Mouse (Mus musculus) midbrain, postnatal 0 days (tissue): ENCODE results near the gene Inppl1. TPM values are rescaled to one million over a fixed set of nuclear protein-coding genes. Genes with fewer than 3 reads are reported as not detected.

Experiments
- ATAC-seq: fragments of 200-750 bp; cut with Nextera tagmentation; 2 replicates; pipeline ENCODE4 v1.8.0; 2017; ENCODE audit warnings: moderate number of reproducible peaks, mild to moderate bottlenecking, moderate TSS enrichment, moderate library complexity; ENCODE audit not compliant: low FRiP score
- DNase-seq: peaks from one replicate; pipeline ENCODE4 v3.0.0-alpha.2; 2015; ENCODE audit warnings: low spot score
- H3K27ac ChIP-seq: fragments of 300-500 bp; sonication (generic); 2 replicates; pipeline ENCODE4 v1.5.1; 2014; ENCODE audit warnings: low read depth, mild to moderate bottlenecking, low read length, mixed read lengths
- H3K27me3 ChIP-seq: fragments of 300-500 bp; sonication (generic); 2 replicates; pipeline ENCODE4 v1.6.1; 2014; ENCODE audit warnings: low read length, control low read depth, mixed read lengths; ENCODE audit not compliant: insufficient read depth
- H3K36me3 ChIP-seq: fragments of 300-500 bp; sonication (generic); 2 replicates; pipeline ENCODE4 v1.6.1; 2014; ENCODE audit warnings: low read length, control low read depth, mixed read lengths; ENCODE audit not compliant: insufficient read depth
- H3K4me1 ChIP-seq: fragments of 300-500 bp; sonication (generic); 2 replicates; pipeline ENCODE4 v1.6.1; 2014; ENCODE audit warnings: mild to moderate bottlenecking, control low read depth, antibody characterized with exemption, low read length, mixed read lengths; ENCODE audit not compliant: insufficient read depth
- H3K4me2 ChIP-seq: fragments of 300-500 bp; sonication (generic); 2 replicates; pipeline ENCODE4 v1.6.1; 2014; ENCODE audit warnings: low read depth, mild to moderate bottlenecking, low read length, mixed read lengths; ENCODE audit not compliant: poor library complexity, severe bottlenecking
- H3K4me3 ChIP-seq: fragments of 300-500 bp; sonication (generic); 2 replicates; pipeline ENCODE4 v1.5.1; 2014; ENCODE audit warnings: low read depth, mild to moderate bottlenecking, low read length, moderate library complexity
- H3K9ac ChIP-seq: fragments of 300-500 bp; sonication (generic); replicated peaks from 2 replicates; pipeline ENCODE4 v1.6.1; 2014; ENCODE audit warnings: mild to moderate bottlenecking, low read length, moderate library complexity, mixed read lengths; ENCODE audit not compliant: poor library complexity, severe bottlenecking
- H3K9me3 ChIP-seq: fragments of 300-500 bp; sonication (generic); 2 replicates; pipeline ENCODE4 v1.6.1; 2016; ENCODE audit warnings: low read length, control low read depth
- CTCF ChIP-seq: IDR thresholded peaks from 2 replicates; pipeline ENCODE4 v1.5.1; 2016; ENCODE audit warnings: antibody characterized with exemption, mild to moderate bottlenecking
- WGBS: fragments of 180-500 bp; shearing (Covaris S2); extraction: QIAGEN DNeasy Blood & Tissue Kit; methylation state at CpG from one replicate; pipeline ENCODE4 v1.1.7; 2014; 5-methylcytosine and 5-hydroxymethylcytosine counted together
- polyA plus RNA-seq: library from polyadenylated mRNA; unstranded; fragments of >200 nt; fragmentation: Nextera tagmentation; extraction: Ambion mirVana; gene quantifications from 2 replicates; pipeline ENCODE4 v1.2.1, GENCODE M21; 2015
- total RNA-seq: library from RNA; depleted of rRNA; stranded (reverse); fragments of >200 nt; gene quantifications from 2 replicates; pipeline ENCODE4 v1.2.3, GENCODE M21; 2014

Gene Inppl1
- total and polyA plus RNA-seq, 2 experiments from 2014 or later: 8.0 to 21.2 TPM

GRCm38 (mm10) chr7:101852846-101853245 is 14.8 kb upstream of the Inppl1 start:
- no peaks in the 10 kb centered on the region for H3K36me3 ChIP-seq
- no peak overlapping the region for H3K4me2 ChIP-seq
- 81% methylated on average over 6 of the region's 6 CpGs for WGBS
- H3K9ac ChIP-seq: no peak overlapping the region
- TF ChIP-seq CTCF: no peak
- ATAC-seq (no peak), DNase-seq (no peak)
- no peaks in the 10 kb centered on the region for H3K4me1 ChIP-seq
- H3K4me3 ChIP-seq: no peak overlapping the region
- no peaks in the 10 kb centered on the region for H3K27me3 ChIP-seq
- H3K27ac ChIP-seq: no peak overlapping the region
- H3K9me3 ChIP-seq: no peaks in the 10 kb centered on the region

GRCm38 (mm10) chr7:101851689-101852088 is 13.7 kb upstream of the Inppl1 start:
- no peak for TF ChIP-seq CTCF
- WGBS: 85% methylated on average over 6 of the region's 6 CpGs

GRCm38 (mm10) chr7:101847934-101848333 is 9.9 kb upstream of the Inppl1 start:
- H3K36me3 ChIP-seq: no peaks in the 10 kb centered on the region
- no peak for ATAC-seq
- TF ChIP-seq CTCF: no peak
- no peak overlapping the region for H3K4me2 ChIP-seq
- no peak overlapping the region for H3K27ac ChIP-seq
- no peak overlapping the region for H3K4me3 ChIP-seq
- no peaks in the 10 kb centered on the region for H3K4me1 ChIP-seq
- no peak for DNase-seq
- no peaks in the 10 kb centered on the region for H3K27me3 ChIP-seq
- 96% methylated on average over 1 of the region's 1 CpGs for WGBS
- H3K9me3 ChIP-seq: no peaks in the 10 kb centered on the region
- no peak overlapping the region for H3K9ac ChIP-seq

More at GRCm38 (mm10) chr7:101851689-101852088, 13.7 kb upstream of the Inppl1 start:
- Histone ChIP-seq H3K36me3 (no peaks in the 10 kb centered on the region), H3K4me1 (no peaks in the 10 kb centered on the region), H3K27ac (no peak overlapping the region), H3K4me3 (no peak overlapping the region), H3K9ac (no peak overlapping the region), H3K9me3 (no peaks in the 10 kb centered on the region), H3K4me2 (no peak overlapping the region), H3K27me3 (no peaks in the 10 kb centered on the region)
- ATAC-seq (no peak), DNase-seq (no peak)

DNA sequence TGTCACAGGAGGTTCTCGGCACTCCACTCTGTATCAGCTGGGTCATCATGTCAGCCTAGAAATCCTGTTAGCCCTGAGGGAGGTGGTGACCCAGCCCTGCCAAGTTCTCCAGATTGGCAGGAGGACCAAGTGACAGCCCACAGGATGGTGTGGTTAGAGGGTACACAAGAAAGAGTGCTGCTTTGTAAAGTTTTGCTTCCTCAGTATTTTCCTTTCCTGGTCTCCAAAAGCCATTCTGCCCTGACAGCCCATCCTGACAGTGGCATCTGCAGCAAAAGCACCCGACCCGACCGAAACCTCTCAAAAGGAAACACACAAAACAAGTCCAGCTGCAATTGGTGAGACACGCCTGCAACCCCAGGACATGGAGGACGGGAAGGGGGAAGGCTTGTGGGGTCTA is 6.2 kb upstream of the Inppl1 start:
- Histone ChIP-seq H3K27ac (no peak overlapping the region), H3K9ac (no peak overlapping the region), H3K9me3 (no peaks in the 10 kb centered on the region), H3K4me1 (no peaks in the 10 kb centered on the region), H3K27me3 (no peaks in the 10 kb centered on the region), H3K4me3 (no peak overlapping the region), H3K36me3 (no peaks in the 10 kb centered on the region), H3K4me2 (no peak overlapping the region)
- no peak for TF ChIP-seq CTCF
- DNase-seq (no peak), ATAC-seq (no peak)
- WGBS: 73% methylated on average over 6 of the region's 6 CpGs

DNA sequence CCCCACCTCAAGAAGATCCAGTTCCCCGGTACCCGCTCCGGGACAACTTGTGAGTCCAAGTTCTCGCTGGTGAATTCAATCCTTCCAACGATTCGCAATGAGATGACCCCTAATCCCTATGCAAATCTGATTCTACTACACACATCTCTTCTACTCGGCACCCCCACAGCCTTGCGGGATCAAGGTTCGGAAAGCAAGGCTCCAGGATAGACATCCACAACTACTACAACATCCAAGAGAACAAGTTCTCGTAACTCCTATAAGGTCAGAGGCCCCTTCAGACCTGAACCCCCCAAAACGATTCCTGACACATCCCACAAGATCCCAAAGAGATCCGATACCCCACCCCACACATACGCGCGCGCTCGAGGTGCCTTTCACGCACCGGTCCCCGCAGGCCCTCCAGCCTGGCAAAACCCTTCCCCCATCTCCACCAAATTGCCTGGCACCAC is 849 bp downstream of the Inppl1 start:
- TF ChIP-seq CTCF: no peak
- under 1% methylated on average over 20 of the region's 20 CpGs for WGBS
- Histone ChIP-seq H3K27me3 (peaks cover 11% of the 10 kb centered on the region; the same call in 1 of the 2 replicates), H3K4me3 (peak overlapping the region; percentile 63), H3K27ac (peak overlapping the region; percentile 47), H3K4me1 (peaks cover 7% of the 10 kb centered on the region; the same call in 1 of the 2 replicates), H3K9me3 (no peaks in the 10 kb centered on the region), H3K9ac (peak overlapping the region; percentile 50), H3K36me3 (no peaks in the 10 kb centered on the region), H3K4me2 (peak overlapping the region; percentile 100)
- DNase-seq: peak; percentile 5
- no peak for ATAC-seq

- DNase-seq (peak; percentile 66), ATAC-seq (peak; percentile 61)
- H3K4me2 ChIP-seq: peak overlapping the region; percentile 100
- H3K9ac ChIP-seq: peak overlapping the region; percentile 68
- TF ChIP-seq CTCF: no peak
- H3K4me3 ChIP-seq: peak overlapping the region; percentile 63
- under 1% methylated on average over 49 of the region's 63 CpGs for WGBS
- H3K9me3 ChIP-seq: no peaks in the 10 kb centered on the region
- H3K27ac ChIP-seq: peak overlapping the region; percentile 68
- peaks cover 11% of the 10 kb centered on the region; the same call in 1 of the 2 replicates for H3K27me3 ChIP-seq
- peaks cover 7% of the 10 kb centered on the region; the same call in 1 of the 2 replicates for H3K4me1 ChIP-seq
- H3K36me3 ChIP-seq: no peaks in the 10 kb centered on the region
Observed at GRCm38 (mm10) chr7:101836271-101837153, 1.5 kb downstream of the Inppl1 start.
